Mouse (Mus musculus) hindbrain, embryonic 16.5 days (tissue): ENCODE measurements at regions not wholly inside any gene's neighbourhood (a gene's known extent, or its start where the extent isn't known, plus 50 kb on each side); places are given as distances from the start of the nearest gene placed in this dataset.

Source experiments
- ATAC-seq: fragments of 200-750 bp; cut with Nextera tagmentation; 2 replicates; pipeline ENCODE4 v1.8.0; 2017; ENCODE audit warnings: moderate TSS enrichment, moderate library complexity
- H3K27ac ChIP-seq: fragments of 300-500 bp; sonication (generic); 2 replicates; pipeline ENCODE4 v1.5.1; 2014; ENCODE audit warnings: low read depth, mild to moderate bottlenecking, control low read depth, low read length, moderate library complexity
- H3K27me3 ChIP-seq: fragments of 300-500 bp; sonication (generic); replicated peaks from 2 replicates; pipeline ENCODE4 v1.6.1; 2014; ENCODE audit warnings: low read length; ENCODE audit not compliant: control insufficient read depth, insufficient read depth
- H3K36me3 ChIP-seq: fragments of 300-500 bp; sonication (generic); 2 replicates; pipeline ENCODE4 v1.6.1; 2014; ENCODE audit warnings: mild to moderate bottlenecking, low read length, moderate library complexity, mixed read lengths; ENCODE audit not compliant: control insufficient read depth, insufficient read depth
- H3K4me1 ChIP-seq: fragments of 300-500 bp; sonication (generic); 2 replicates; pipeline ENCODE4 v1.6.1; 2014; ENCODE audit warnings: low read depth, low read length; ENCODE audit not compliant: control insufficient read depth, insufficient read depth
- H3K4me2 ChIP-seq: fragments of 300-500 bp; sonication (generic); 2 replicates; pipeline ENCODE4 v1.6.1; 2014; ENCODE audit warnings: mild to moderate bottlenecking, low read length, control low read depth, moderate library complexity
- H3K4me3 ChIP-seq: fragments of 300-500 bp; sonication (generic); 2 replicates; pipeline ENCODE4 v1.5.1; 2014; ENCODE audit warnings: mild to moderate bottlenecking, low read length, control low read depth, moderate library complexity
- H3K9ac ChIP-seq: fragments of 300-500 bp; sonication (generic); 2 replicates; pipeline ENCODE4 v1.6.1; 2014; ENCODE audit warnings: low read depth, mild to moderate bottlenecking, control low read depth, low read length, moderate library complexity
- H3K9me3 ChIP-seq: fragments of 300-500 bp; sonication (generic); 2 replicates; pipeline ENCODE4 v1.6.1; 2014; ENCODE audit warnings: mild to moderate bottlenecking, low read length, moderate library complexity; ENCODE audit not compliant: control insufficient read depth
- WGBS: fragments of 180-500 bp; shearing (Covaris S2); extraction: QIAGEN DNeasy Blood & Tissue Kit; methylation state at CpG from one replicate; pipeline ENCODE4 v1.1.7; 2014; 5-methylcytosine and 5-hydroxymethylcytosine counted together

GRCm38 (mm10) chr6:127284226-127284625 is 132.2 kb upstream of the Ccnd2 start:
- Histone ChIP-seq H3K4me2 (no peak overlapping the region), H3K4me1 (no peaks in the 10 kb centered on the region), H3K9ac (no peak overlapping the region), H3K4me3 (no peak overlapping the region), H3K36me3 (no peaks in the 10 kb centered on the region), H3K27me3 (no peaks in the 10 kb centered on the region), H3K27ac (no peak overlapping the region), H3K9me3 (no peaks in the 10 kb centered on the region)
- WGBS, result 76% methylated on average over 6 of the region's 6 CpGs
- ATAC-seq, result no peak

GRCm38 (mm10) chr6:127286681-127287476 is 134.9 kb upstream of the Ccnd2 start:
- no peaks in the 10 kb centered on the region for H3K4me1 ChIP-seq
- H3K36me3 ChIP-seq, result no peaks in the 10 kb centered on the region
- WGBS, result 70% methylated on average over 12 of the region's 12 CpGs
- no peaks in the 10 kb centered on the region for H3K27me3 ChIP-seq
- H3K9me3 ChIP-seq, result no peaks in the 10 kb centered on the region
- H3K4me3 ChIP-seq, result no peak overlapping the region
- H3K9ac ChIP-seq, result no peak overlapping the region
- no peak for ATAC-seq
- no peak overlapping the region for H3K27ac ChIP-seq
- no peak overlapping the region for H3K4me2 ChIP-seq

- Histone ChIP-seq H3K4me3 (no peak overlapping the region), H3K27me3 (no peaks in the 10 kb centered on the region), H3K4me1 (no peaks in the 10 kb centered on the region), H3K4me2 (no peak overlapping the region), H3K9me3 (no peaks in the 10 kb centered on the region), H3K9ac (no peak overlapping the region), H3K27ac (no peak overlapping the region), H3K36me3 (no peaks in the 10 kb centered on the region)
- no peak for ATAC-seq
- WGBS, result 89% methylated on average over 3 of the region's 3 CpGs
These were observed 137.0 kb upstream of the Ccnd2 start for GRCm38 (mm10) chr6:127288946-127289345.

GRCm38 (mm10) chr6:127291937-127292336 is 139.9 kb upstream of the Ccnd2 start:
- H3K9ac ChIP-seq, result no peak overlapping the region
- H3K4me1 ChIP-seq, result no peaks in the 10 kb centered on the region
- H3K4me3 ChIP-seq, result no peak overlapping the region
- H3K9me3 ChIP-seq, result no peaks in the 10 kb centered on the region
- no peaks in the 10 kb centered on the region for H3K27me3 ChIP-seq
- no peak overlapping the region for H3K4me2 ChIP-seq
- H3K36me3 ChIP-seq, result no peaks in the 10 kb centered on the region
- no peak for ATAC-seq
- H3K27ac ChIP-seq, result no peak overlapping the region
- 59% methylated on average over 7 of the region's 7 CpGs for WGBS

GRCm38 (mm10) chr6:127293829-127294228 is 141.8 kb upstream of the Ccnd2 start:
- Histone ChIP-seq H3K9me3 (no peaks in the 10 kb centered on the region), H3K4me2 (no peak overlapping the region), H3K36me3 (no peaks in the 10 kb centered on the region), H3K4me1 (no peaks in the 10 kb centered on the region), H3K9ac (no peak overlapping the region), H3K27me3 (no peaks in the 10 kb centered on the region), H3K27ac (no peak overlapping the region), H3K4me3 (no peak overlapping the region)
- no peak for ATAC-seq
- 91% methylated on average over 2 of the region's 2 CpGs for whole genome bisulfite sequencing

GRCm38 (mm10) chr6:127298105-127298504 is 146.1 kb upstream of the Ccnd2 start:
- no peaks in the 10 kb centered on the region for H3K36me3 ChIP-seq
- ATAC-seq, result no peak
- 44% methylated on average over 7 of the region's 7 CpGs for WGBS
- H3K27ac ChIP-seq, result no peak overlapping the region
- H3K4me2 ChIP-seq, result no peak overlapping the region
- no peak overlapping the region for H3K4me3 ChIP-seq
- no peak overlapping the region for H3K9ac ChIP-seq
- no peaks in the 10 kb centered on the region for H3K9me3 ChIP-seq
- no peaks in the 10 kb centered on the region for H3K4me1 ChIP-seq
- H3K27me3 ChIP-seq, result no peaks in the 10 kb centered on the region

- Histone ChIP-seq H3K4me1 (no peaks in the 10 kb centered on the region), H3K36me3 (no peaks in the 10 kb centered on the region), H3K9ac (no peak overlapping the region), H3K9me3 (no peaks in the 10 kb centered on the region), H3K4me3 (no peak overlapping the region), H3K27ac (no peak overlapping the region), H3K27me3 (no peaks in the 10 kb centered on the region; the same call in 1 of the 2 replicates), H3K4me2 (no peak overlapping the region)
- 82% methylated on average over 9 of the region's 9 CpGs for WGBS
- ATAC-seq, result no peak
These were observed 135.2 kb upstream of the Parp11 start for GRCm38 (mm10) chr6:127311192-127312054.

- H3K36me3 ChIP-seq, result no peaks in the 10 kb centered on the region
- no peak overlapping the region for H3K4me3 ChIP-seq
- no peak overlapping the region for H3K9ac ChIP-seq
- no peak for ATAC-seq
- H3K27me3 ChIP-seq, result no peaks in the 10 kb centered on the region
- no peaks in the 10 kb centered on the region for H3K4me1 ChIP-seq
- 32% methylated on average over 1 of the region's 1 CpGs for WGBS
- H3K27ac ChIP-seq, result no peak overlapping the region
- H3K4me2 ChIP-seq, result no peak overlapping the region
- H3K9me3 ChIP-seq, result no peaks in the 10 kb centered on the region
These were observed 129.3 kb upstream of the Parp11 start for GRCm38 (mm10) chr6:127317309-127317708.
